Mouse (Mus musculus) neutrophil, adult 5-6 weeks (primary cell): ENCODE measurements around the gene Nfic. TPM values are rescaled to one million over a fixed set of nuclear protein-coding genes. Genes with fewer than 3 reads are reported as not detected.
A peak's percentile ranks its signal among the peaks of the same experiment; 100 is the strongest.

Source experiments
- ATAC-seq: fragments of 151-379, 151-347 bp; 2 replicates; pipeline ENCODE4 v1.8.0; 2017; ENCODE audit warnings: mild to moderate bottlenecking, moderate TSS enrichment; ENCODE audit not compliant: insufficient number of reproducible peaks, poor library complexity, low FRiP score, severe bottlenecking; ENCODE audit errors: extremely low read depth
- total RNA-seq: library from RNA; stranded (forward); fragments of 200-1000 nt; gene quantifications from 2 replicates; pipeline ENCODE4 v1.2.3, GENCODE M21; 2017

The Nfic gene
- total RNA-seq, 1 experiment from 2014 or later, result 8.3 TPM

DNA sequence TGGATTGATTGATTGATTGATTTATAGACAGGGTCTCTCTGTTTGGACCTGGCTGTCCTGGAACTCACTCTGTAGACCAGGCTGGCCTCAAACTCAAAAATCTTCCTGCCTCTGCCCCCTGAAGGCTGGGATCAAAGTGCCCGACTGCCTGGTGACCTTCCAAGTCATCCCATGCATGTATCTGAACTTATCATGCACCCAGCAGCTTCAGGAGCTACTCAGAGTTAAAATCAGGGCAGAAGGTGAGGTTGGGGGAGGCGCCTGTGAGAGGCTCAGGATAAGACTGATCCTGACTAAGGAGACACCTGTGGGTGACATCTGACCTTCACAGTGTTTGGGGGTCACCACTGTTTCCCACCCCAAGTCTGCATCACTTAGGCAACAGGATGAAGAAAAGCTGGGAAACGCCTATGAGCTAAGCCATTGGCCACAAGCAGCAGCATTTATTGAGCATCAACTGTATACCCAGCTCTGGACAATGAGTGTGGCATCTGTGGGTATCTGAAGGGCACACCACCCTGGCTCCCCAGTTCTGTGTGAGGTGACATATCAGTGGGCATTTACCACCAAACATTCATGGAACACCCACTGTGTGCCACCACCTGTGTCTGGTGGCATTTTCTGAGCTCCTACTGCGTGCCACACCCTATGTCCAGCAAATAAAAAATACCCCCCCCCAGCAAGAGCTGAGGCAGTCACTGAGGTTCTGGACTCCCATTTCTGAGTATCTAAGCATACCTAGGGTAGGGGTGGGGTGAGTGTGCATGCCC, 31.8 kb downstream of the Nfic start:
- no peak for ATAC-seq

DNA sequence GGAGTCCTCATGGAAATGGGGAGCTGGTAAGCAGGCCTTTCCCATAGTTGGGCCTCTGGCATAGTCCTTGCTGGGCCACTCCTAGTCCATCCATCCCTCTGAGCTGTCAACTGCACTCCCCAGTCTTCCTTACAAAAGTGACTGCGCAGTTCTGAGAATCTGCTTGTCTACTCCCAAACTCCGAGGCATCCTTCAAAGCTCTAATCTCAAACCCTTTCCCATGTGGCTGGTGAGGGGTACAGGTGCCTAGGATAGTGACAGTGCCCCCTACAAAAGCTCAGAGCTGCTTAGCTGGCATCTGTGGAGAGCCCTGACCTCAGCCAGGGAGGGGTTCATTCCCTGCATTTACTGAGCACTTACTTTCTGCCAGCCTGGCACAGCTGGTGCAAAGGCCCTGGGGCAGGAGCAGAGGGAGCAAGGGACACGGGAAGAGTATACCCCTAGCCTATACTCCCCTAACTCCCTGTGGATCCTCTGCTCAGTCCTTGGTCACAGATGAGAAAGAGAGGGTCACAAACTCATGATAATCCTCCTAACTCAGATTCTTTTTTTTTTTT, 32.7 kb downstream of the Nfic start:
- ATAC-seq, result no peak

DNA sequence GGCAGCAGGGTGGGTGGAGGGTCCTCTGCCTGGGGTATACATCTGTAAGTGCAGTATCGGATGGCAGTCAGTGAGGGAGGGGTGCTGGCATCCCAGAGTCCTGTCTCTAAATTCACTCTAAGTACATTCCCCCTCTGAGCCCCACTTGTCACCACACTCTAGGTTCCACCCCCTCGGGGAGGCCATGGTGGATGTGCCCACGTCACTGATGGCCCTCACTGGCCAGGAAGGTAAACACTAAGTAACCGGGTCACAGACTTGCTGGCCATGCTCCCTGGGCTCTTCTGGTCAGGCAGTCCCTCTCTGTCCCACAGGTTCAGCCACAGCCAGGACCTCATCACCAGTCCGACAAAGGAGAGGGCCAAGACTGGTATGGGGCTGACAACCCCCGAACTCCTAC, 33.2 kb downstream of the Nfic start:
- ATAC-seq, result no peak

DNA sequence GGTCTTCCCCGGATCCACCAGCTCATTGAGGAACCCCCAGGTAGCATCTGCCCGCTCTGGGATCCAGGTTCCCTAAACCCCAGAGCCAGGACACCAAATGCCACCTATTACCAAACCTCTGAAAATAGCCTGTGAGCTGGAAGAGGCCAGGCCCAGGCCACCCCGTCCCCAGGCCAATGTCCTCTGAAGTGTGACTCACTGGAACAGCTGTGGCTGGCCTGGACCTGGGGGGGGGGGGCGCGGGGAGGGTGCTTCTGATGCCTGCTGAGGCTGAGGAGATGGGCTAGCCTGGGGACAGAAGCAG, 33.7 kb downstream of the Nfic start:
- no peak for ATAC-seq

DNA sequence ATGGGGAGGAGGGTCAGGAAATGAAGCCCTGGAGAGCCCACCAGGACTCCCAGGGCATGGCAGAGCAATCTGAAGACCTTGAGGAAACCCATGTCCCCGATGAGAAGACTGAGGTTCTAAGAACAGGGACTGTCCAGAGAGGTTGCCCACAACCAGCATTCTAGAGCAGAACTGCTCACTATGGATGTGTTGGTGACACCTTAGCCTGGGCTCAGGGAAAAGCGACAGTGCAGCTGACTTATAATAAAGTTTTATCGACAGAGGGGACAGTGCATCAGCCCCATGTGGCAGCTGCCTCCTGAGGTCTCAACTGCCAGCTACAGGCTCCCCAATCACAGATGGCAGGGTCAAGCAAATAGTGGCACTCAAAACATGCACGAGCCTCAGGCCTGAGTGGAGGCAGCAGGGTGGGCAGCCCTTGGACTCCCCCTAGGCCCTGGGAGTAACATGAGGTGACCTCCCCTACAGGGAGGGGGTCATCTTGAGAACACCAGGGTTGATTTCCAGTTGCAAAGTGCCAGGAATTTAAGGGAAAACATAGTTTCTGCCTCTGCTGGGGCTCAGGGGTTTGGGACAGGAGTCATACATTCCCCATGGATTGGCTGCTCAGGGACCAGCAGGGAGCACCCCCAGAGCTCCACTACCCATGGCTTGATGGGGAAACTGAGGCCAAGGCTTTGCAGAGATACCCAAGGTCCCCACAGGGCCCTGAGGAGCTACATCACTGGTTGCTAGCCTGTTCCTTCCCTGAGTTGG, 34.2 kb downstream of the Nfic start:
- no peak for ATAC-seq

DNA sequence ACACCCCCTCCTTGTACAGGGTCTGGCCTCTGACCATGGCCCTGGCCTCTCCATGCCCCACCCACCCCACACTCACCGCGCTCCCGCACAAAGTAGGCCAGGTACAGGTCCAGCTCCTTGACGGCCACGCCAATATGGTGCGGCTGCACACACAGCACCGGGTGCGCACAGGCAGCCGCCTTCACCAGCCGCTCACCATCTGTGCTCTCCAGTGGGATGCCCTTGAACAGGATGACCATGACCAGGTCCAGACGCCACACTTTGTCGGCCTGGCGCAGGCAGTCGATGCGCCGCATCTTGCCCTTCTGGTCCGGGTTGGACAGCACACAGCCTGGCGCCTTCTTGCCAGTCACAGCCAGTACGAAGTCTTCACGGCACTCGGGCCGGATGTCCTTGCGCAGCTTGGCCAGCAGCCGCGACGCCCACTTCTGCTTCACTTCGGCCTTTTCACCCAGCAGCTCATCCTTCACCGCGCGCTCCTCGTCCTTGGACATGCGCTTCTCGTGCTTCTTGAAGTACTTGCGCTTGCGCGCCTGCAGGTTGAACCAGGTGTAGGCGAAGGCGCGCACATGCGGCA, 35.2 kb downstream of the Nfic start:
- no peak for ATAC-seq

DNA sequence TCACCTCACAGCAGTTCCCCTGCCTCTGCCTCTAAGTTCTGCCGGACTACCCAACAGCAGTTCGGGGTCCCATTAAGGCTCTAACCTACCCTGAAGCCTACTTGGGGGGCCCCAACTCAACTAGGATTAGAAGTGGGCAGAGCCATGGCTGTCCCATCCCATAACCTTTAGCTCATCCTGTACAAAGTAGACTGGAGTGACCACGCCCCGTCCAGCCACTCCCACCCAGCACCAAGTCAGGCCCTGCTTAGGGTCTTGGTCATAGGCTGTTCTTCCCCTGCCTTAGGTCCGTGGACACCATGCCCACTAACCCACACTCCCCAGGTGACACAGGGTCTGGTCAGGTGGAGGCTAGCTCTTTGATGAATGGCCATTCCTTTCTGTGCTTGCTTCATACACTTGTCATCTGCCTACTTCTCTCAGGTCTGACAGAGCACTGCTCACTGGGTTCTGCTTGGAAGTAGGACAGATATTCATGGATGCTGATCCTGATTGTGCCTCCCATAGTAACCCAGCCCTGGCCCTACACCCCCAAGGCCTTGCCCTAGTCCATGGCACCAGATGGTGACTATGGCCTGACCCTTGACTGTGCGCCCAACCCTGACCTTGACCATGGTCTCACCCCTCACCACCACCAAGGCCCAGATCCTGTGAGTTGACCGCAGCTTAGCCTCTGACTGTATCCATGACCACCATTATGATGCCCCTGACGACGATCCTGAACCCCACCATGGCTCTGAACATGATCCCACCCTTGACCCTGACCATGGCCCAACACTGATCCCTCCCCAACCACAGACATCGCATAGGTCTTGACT, 36.1 kb downstream of the Nfic start:
- ATAC-seq, result no peak

DNA sequence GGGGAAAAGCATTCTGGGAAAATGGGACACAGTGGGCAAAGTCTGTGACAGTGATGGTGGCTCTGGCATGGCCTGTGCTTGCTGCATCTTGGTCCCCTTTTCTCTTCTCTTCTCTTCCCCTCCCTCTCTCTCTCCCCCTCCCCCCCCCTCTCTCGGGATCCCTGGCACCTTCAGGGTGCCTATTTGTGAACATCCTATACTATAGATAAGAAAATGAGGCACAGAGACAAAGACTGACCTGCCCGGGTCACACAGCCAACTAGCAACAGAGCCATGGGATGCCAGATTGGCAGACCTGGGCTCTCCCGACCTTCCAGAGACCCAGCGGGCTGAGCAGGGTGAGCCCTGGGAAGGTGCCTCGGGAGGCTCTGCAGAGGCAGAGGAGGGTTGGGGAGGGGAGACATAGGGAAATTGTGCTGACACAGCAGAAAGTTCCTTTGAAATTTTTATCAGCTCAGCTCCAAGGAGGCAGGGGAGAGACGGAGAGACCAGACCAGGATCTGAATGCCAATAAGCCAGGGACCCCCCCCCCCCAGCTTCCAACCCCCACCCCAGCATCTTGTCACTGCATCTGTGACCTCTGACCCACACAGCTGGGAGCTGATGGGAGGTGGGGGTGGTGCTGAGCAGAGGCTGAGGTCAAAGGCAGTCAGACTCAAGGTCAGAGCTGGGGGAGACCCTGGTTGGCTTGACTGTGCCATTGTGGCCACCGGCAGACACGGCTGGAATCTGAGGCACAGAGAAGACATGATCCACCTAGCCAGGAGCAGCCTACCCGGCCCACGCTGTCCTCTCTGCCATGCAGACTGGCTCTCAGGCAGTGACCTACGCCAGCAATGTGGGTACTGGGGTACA, 37.0 kb downstream of the Nfic start:
- ATAC-seq, result no peak

DNA sequence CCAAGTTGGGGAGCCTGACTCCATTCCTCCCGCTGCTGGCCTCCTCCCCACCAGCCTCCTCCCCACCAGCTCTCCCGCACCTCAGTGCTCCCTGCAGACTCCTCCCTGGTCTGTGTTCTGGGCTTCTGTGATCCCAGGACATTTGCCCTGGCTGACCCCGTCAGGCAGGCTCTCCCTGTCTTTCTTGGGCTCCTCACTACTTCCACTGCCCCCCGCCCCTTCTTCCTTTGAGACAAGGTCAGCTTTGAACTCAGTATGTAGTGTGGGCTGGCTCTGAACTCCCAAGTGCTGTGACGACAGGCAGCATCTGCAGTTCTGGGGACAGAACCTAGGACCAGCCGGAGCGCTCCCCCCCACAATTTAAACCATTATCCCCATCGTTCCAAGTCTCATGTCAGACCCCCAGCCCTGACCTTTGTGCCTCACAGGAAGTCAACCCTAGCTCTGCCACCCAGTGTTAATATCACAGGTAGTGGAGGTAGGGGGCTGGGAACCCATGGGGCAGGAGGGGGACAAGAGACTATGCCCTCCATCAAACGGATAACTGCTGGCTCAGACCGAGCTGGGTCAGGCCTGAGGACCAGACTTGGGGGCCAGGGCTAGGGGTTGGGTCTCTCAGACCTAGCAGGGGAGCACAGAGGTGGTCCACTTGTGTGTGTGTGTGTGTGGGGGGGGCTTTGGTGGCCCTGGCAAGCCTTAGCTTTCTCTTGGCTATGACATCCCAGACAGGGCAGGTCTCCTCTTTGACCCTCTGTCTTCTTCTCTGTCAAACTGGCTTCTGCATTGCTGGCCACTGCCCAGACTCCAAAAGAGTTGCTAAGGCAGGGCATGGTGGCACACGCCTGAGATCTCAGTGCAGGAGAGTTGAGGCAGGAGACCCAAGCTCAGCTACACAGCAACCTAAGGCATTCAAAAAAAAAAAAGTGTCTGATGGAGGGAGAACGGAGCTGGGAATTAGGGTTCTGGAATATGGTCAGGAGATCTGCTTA, 37.9 kb downstream of the Nfic start:
- no peak for ATAC-seq

DNA sequence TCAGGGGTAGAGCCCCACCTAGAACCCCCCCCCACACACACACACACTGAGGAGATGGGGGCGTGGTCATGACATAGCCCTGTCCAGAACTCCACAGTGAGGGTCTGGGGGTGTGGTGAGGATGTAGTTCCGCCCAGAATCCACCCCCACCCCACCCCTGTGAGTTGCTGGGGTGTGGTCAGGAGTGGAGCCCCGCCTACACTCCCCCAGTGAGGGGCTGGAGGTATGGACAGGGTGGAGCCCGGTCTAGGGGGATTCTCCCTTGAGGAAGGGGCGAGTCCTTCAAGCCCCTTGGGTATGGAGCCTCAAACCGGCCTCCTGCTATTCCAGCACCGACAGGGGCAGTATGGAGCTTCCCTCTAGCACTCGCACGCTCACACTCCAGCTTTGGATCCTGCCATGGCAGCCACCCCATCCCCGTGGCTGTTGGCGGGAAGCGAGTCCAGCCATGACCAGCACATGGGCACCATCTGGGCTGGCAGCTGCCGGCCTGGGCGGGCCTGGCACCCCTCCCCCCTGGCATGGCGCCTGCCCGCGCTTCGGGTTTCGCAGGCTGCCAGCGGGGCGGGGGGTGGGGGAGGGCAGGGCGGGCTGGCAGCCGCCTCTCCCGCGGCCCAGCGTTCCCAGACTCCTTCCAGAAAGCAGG, 38.7 kb downstream of the Nfic start:
- no peak for ATAC-seq

DNA sequence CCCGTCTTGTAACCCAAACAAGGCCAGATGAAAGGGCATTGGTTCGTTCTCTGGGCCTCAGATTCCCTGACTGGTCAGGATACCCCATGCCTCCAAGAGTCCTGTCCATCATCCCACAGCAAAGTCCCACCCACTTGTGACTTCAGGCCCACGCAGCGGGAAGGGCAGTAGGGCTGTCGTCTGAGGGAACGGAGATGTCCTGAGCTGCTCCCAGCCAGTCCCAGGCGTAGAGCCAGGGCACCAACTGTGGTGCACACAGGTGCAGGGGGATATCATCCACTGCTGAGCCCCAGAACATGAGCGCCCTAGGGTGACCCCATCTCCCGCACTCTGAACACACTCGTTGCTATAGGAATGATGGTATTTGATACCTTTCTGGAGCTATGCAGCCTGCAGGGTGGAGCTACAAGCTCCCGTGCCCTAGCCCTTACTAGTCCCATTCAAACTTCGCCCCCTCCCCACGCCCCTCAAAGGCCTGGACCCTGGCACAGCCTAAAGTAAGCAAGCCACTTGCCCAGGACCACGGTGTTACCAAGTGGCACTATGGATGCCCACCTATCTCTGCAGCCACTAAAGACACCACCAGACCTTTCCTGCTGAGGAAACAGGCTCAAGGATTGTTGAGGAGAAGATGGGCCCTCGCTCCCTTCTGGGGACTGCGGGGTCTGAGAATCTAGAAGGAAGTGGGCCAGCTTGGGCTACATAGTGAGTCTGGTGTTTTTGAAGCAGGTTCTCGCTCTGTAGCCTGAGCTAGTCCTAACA, 39.7 kb downstream of the Nfic start:
- ATAC-seq, result no peak

DNA sequence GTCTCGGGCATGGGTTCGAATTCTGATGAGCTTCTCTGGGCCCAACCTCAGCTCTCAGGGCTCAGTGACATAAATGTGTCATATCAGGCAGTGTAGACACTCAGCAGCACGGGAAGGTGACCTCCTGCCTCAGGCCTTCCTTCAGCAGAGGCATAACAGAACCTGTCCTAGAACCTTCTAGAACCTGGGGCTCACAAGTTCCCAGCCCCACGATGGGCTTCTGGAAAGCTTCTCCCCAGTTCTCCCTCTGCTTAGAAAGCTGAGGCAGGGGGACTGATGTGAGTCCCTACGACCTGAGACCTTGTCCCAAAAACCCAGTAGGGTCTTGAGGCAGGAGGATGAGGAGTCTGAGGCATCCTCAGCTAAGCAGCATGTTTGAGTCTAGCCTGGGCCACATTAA, 40.3 kb downstream of the Nfic start:
- no peak for ATAC-seq

DNA sequence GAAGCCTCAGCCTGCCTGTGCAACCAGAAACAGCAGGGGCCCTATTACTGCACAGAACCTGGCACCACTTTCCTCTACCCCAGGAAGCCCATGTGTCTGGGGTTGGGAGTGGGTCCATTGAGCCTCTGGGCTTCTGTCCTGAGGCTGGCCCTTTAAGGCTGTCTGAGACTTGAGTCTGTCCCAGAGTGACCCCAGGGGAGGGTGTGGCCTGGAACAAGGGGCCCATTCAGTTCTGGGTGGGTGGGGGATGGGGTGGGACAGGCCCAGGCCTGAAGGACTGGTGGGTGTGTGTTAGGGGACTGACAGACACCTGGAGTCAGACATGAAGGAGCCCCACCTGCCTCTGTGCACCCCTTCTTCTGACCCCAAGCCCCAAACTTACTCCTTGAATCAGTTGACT, 40.8 kb downstream of the Nfic start:
- ATAC-seq, result no peak

DNA sequence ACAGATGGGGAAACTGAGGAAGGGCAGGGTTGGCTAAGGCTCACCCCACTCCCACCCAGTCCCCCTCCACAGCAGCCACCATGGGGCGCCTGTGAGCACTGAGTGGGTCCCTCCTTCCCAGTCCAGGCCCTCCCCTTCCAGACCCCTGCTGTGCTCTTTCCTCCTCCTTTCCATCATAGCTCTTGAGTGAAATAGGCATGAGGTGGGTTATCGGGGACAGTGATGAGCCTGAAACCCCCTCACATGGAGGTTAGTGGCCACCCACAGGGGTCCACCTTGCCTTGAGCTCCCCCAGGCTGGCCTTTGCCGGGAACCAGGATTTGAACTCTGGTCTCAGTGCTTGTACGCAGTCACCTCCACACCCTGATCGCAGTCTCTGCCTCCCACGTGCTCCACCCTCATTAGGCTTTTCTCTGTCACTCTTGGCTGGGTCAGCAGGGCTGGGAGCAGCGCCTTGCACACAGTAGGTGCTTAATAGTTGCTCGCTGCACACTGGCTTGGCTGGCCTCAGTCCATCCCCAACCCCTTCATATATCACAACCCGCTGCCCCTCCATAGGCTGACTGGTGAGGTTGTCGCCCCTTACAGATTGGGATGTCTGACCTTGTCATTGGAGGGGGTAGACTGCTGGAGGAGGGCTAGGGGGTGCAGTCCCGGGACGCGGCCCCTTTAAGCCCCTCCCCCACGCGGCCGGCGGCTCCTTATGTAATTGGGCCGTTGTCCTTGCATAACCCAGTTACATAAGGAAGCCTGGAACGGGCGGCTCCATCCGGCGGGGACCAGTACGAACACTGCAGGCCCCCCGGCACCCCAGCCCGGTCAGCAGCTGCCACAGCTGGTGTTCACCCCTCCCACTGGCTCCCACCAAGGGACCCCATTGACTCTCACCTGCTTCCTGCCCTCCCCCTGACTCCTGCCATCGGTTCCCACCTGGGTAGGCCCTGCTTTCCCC, 41.8 kb downstream of the Nfic start:
- ATAC-seq, result peak; percentile 21; the same call in 1 of the 2 replicates
